Mouse (Mus musculus) CD4-positive, CD25-positive, alpha-beta regulatory T cell, adult 4 months (primary cell): ENCODE measurements around the gene Dnajb12. TPM values are rescaled to one million over a fixed set of nuclear protein-coding genes. Genes with fewer than 3 reads are reported as not detected.

ENCODE experiments used
- polyA plus RNA-seq, 2 experiments: library from polyadenylated mRNA; unstranded; fragments of 100-300 nt; shearing (Covaris generic); gene quantifications; one replicate each; pipeline ENCODE4 v1.2.1; 2017

The Dnajb12 gene
- polyA plus RNA-seq, 2 experiments from 2014 or later: 19.1 to 25.2 TPM

Other genes starting within 250 kb of the Dnajb12 start
- gene Micu1, start 177.1 kb upstream of the Dnajb12 start, polyA plus RNA-seq: 10 to 100 TPM; 47.1 to 78.3 TPM
- gene Ddit4, start 72.3 kb downstream of the Dnajb12 start, polyA plus RNA-seq: 10 to 100 TPM; 16.6 to 32.8 TPM
- gene Ascc1, start 123.2 kb downstream of the Dnajb12 start, polyA plus RNA-seq: 10 to 100 TPM; 57.8 to 61.3 TPM
- 100 to 1,000 TPM in 1 of 2 experiments, 10 to 100 TPM in 1; 82.2 to 102 TPM for gene Anapc16, start 123.6 kb downstream of the Dnajb12 start, polyA plus RNA-seq
- 1 to 10 TPM; 5.9 to 6.7 TPM for gene Spock2, start 226.7 kb downstream of the Dnajb12 start, polyA plus RNA-seq